Mouse (Mus musculus) liver, embryonic 14.5 days (tissue): ENCODE results near the gene Inpp5k. TPM values are rescaled to one million over a fixed set of nuclear protein-coding genes. Genes with fewer than 3 reads are reported as not detected.

ENCODE experiments used
- ATAC-seq: fragments of 200-750 bp; cut with Nextera tagmentation; 2 replicates; pipeline ENCODE4 v1.8.0; 2017; ENCODE audit warnings: moderate number of reproducible peaks, mild to moderate bottlenecking, moderate library complexity; ENCODE audit not compliant: insufficient read depth
- DNase-seq, 3 experiments: peaks; one replicate each; pipeline ENCODE4 v3.0.0-alpha.2; 2012 to 2013; ENCODE audit warnings: low read depth in 3 of 3, low spot score in 3 of 3
- H3K27ac ChIP-seq: fragments of 300-500 bp; sonication (generic); 2 replicates; pipeline ENCODE4 v1.5.1; 2014; ENCODE audit warnings: moderate library complexity, mild to moderate bottlenecking, control low read depth, inconsistent platforms
- H3K27me3 ChIP-seq: fragments of 300-500 bp; sonication (generic); 2 replicates; pipeline ENCODE4 v1.6.1; 2014; ENCODE audit warnings: mild to moderate bottlenecking, low read length, moderate library complexity; ENCODE audit not compliant: control insufficient read depth, insufficient read depth
- H3K36me3 ChIP-seq: fragments of 300-500 bp; sonication (generic); replicated peaks from 2 replicates; pipeline ENCODE4 v1.6.1; 2014; ENCODE audit warnings: low read depth; ENCODE audit not compliant: control insufficient read depth, insufficient read depth
- H3K4me1 ChIP-seq, 2 experiments: fragments of 200-500 bp in 1 of 2; fragments of 300-500 bp in 1 of 2; sonication (generic) in 1 of 2; replicated peaks; 2 replicates each; pipeline ENCODE4 v1.6.1; 2012 to 2014; ENCODE audit warnings: antibody characterized with exemption in 1 of 2, inconsistent platforms in 1 of 2, low read length in 1 of 2; ENCODE audit not compliant: control insufficient read depth in 2 of 2, insufficient read depth in 2 of 2
- H3K4me2 ChIP-seq: fragments of 300-500 bp; sonication (generic); 2 replicates; pipeline ENCODE4 v1.6.1; 2014; ENCODE audit warnings: low read depth, mild to moderate bottlenecking, control low read depth, moderate library complexity
- H3K4me3 ChIP-seq, 2 experiments: fragments of 200-500 bp in 1 of 2; fragments of 300-500 bp in 1 of 2; sonication (generic) in 1 of 2; 2 replicates each; pipeline ENCODE4 v1.5.1; 2012 to 2014; ENCODE audit warnings: low read depth in 2 of 2, low read length in 2 of 2, mild to moderate bottlenecking in 2 of 2, control low read depth in 1 of 2, inconsistent platforms in 1 of 2, moderate library complexity in 1 of 2; ENCODE audit not compliant: insufficient read depth in 1 of 2
- H3K9ac ChIP-seq: fragments of 300-500 bp; sonication (generic); replicated peaks from 2 replicates; pipeline ENCODE4 v1.6.1; 2014; ENCODE audit warnings: mild to moderate bottlenecking, control low read depth, moderate library complexity
- H3K9me3 ChIP-seq: fragments of 300-500 bp; sonication (generic); 2 replicates; pipeline ENCODE4 v1.6.1; 2016; ENCODE audit warnings: low read length, mixed read lengths; ENCODE audit not compliant: control insufficient read depth
- CTCF ChIP-seq: IDR thresholded peaks from 2 replicates; pipeline ENCODE4 v1.5.1; 2016; ENCODE audit warnings: antibody characterized with exemption, low read depth, control low read depth
- EP300 ChIP-seq: IDR thresholded peaks from 2 replicates; pipeline ENCODE4 v1.6.1; 2016; ENCODE audit warnings: antibody characterized with exemption, low read depth
- WGBS: fragments of 180-500 bp; shearing (Covaris S2); extraction: QIAGEN DNeasy Blood & Tissue Kit; methylation state at CpG from one replicate; pipeline ENCODE4 v1.1.7; 2014; ENCODE audit not compliant: insufficient replicate concordance; 5-methylcytosine and 5-hydroxymethylcytosine counted together
- polyA plus RNA-seq, 2 experiments: library from polyadenylated mRNA; depleted of rRNA in 1 of 2; stranded (reverse) in 1 of 2; unstranded in 1 of 2; fragments of >200 nt; fragmentation: Nextera tagmentation in 1 of 2; extraction: Ambion mirVana in 1 of 2; gene quantifications; 2 replicates each; pipeline versions ENCODE4 v1.2.1 to v1.2.3; 2012 to 2014

Inpp5k gene
- polyA plus RNA-seq, 2 experiments, result 13.0 to 16.3 TPM

- H3K4me3 ChIP-seq, result peak overlapping the region; percentile 59 to 85
- no peaks in the 10 kb centered on the region for H3K27me3 ChIP-seq
- no peak for DNase-seq
- no peaks in the 10 kb centered on the region for H3K9me3 ChIP-seq
- no peak for ATAC-seq
- H3K27ac ChIP-seq, result peak overlapping the region; percentile 92
- H3K4me1 ChIP-seq, result peaks cover 40 to 54% of the 10 kb centered on the region in 2 experiments
- no peaks in the 10 kb centered on the region for H3K36me3 ChIP-seq
- H3K9ac ChIP-seq, result peak overlapping the region; percentile 35
- TF ChIP-seq EP300 (no peak), CTCF (peak; percentile 37)
- peak overlapping the region; percentile 96 for H3K4me2 ChIP-seq
- WGBS, result 22% methylated on average over 14 of the region's 14 CpGs
Observed at GRCm38 (mm10) chr11:75652942-75653684, 22.3 kb downstream of the Inpp5k start.

- Histone ChIP-seq H3K4me1 (peaks cover 40 to 52% of the 10 kb centered on the region in 2 experiments), H3K36me3 (no peaks in the 10 kb centered on the region), H3K9me3 (no peaks in the 10 kb centered on the region), H3K4me2 (peak overlapping the region; percentile 96), H3K9ac (peak overlapping the region; percentile 82), H3K27me3 (no peaks in the 10 kb centered on the region), H3K27ac (peak overlapping the region; percentile 92), H3K4me3 (peak overlapping the region; percentile 59 to 85)
- under 1% methylated on average over 42 of the region's 45 CpGs for WGBS
- peak; percentile 65 to 76 (median 71) for DNase-seq
- no peak for TF ChIP-seq EP300
- peak; percentile 71 for ATAC-seq
Observed at GRCm38 (mm10) chr11:75653781-75654470, 23.1 kb downstream of the Inpp5k start.

- H3K4me1 ChIP-seq, result peaks cover 37 to 45% of the 10 kb centered on the region in 2 experiments
- peak; percentile 58 for ATAC-seq
Observed at GRCm38 (mm10) chr11:75654471-75655390, 23.9 kb downstream of the Inpp5k start.

GRCm38 (mm10) chr11:75655621-75656545 is 25.1 kb downstream of the Inpp5k start:
- Histone ChIP-seq H3K9me3 (no peaks in the 10 kb centered on the region), H3K4me1 (peaks cover 36% of the 10 kb centered on the region in 2 experiments), H3K4me2 (peak overlapping the region; percentile 96), H3K27ac (peak overlapping the region; percentile 92), H3K9ac (peak overlapping the region; percentile 82), H3K4me3 (peak overlapping the region; percentile 59 to 85), H3K27me3 (no peaks in the 10 kb centered on the region), H3K36me3 (no peaks in the 10 kb centered on the region; the same call in 1 of the 2 replicates)
- DNase-seq (peak in 1 of 3 experiments; percentile 56), ATAC-seq (peak; percentile 21)
- under 1% methylated on average over 77 of the region's 78 CpGs for WGBS
- TF ChIP-seq EP300, result no peak
- no peak for TF ChIP-seq CTCF

More at GRCm38 (mm10) chr11:75654471-75655390, 23.9 kb downstream of the Inpp5k start:
- peak overlapping the region; percentile 82 for H3K9ac ChIP-seq
- 16% methylated on average over 25 of the region's 25 CpGs for WGBS
- peak overlapping the region; percentile 92 for H3K27ac ChIP-seq
- peak overlapping the region; percentile 59 to 85 for H3K4me3 ChIP-seq
- H3K36me3 ChIP-seq, result no peaks in the 10 kb centered on the region; the same call in 1 of the 2 replicates
- DNase-seq, result peak; percentile 59 to 66 (median 66)
- H3K27me3 ChIP-seq, result no peaks in the 10 kb centered on the region
- no peaks in the 10 kb centered on the region for H3K9me3 ChIP-seq
- TF ChIP-seq EP300 (peak; percentile 55), CTCF (no peak)
- peak overlapping the region; percentile 96 for H3K4me2 ChIP-seq
